Comparison of ENCODE assay signal across 12 mouse cellular contexts in the genomic region with DNA sequence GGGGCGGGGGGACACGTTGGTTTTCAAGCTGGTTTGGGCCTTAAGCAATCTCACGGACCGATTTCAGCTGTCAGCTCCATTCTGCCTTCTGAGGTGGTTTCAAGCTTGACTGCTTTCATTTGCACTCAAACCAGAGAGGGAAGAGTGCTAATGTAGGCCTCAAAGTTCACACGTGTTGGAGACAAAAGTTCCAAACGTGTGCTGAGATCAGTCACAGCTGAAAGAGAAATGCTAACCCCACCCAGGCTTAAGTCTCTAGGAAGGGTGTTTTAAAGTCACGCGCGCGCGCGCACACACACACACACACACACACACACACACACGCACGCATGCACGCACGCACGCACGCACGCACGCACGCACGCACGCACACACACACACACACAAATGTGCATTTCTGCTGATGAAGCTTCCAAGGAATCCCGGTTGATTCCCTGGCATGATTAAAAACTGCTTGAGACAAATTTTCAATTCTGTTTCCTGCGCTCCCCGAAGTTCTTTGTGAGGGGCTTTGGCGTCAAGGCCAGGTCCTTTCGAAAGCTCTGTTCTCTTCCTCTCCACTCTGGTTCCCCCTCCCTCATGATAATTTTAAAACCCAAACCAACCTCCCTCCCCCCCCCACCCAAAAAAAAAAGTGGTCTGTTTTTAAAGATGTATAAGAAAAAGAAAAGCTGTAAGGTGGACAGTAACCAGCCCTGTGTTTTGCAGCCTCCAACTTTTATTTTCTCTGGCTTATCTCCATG. TPM values are rescaled to one million over a fixed set of nuclear protein-coding genes. Genes with fewer than 3 reads are reported as not detected.
A peak's percentile ranks its signal among the peaks of the same experiment; 100 is the strongest.
DNase-seq lines count a peak whose midpoint lies in the region; ATAC-seq and TF ChIP-seq lines count a peak whose summit lies in the region.
"Had no signal": no experiment of that assay in that cellular context is flagged by ENCODE, and none has a peak within 500 bp of the region (broad histone marks: within the 10 kb centered on the region; RNA-seq: fewer than 3 reads in every experiment).

No protein-coding gene starts in this region.

- WGBS in heart, adult 2 months = 76% methylated on average over 28 of the region's 28 CpGs
- WGBS in bone marrow, adult 2 months = 77% methylated on average over 28 of the region's 28 CpGs

- H3K4me1 ChIP-seq in heart, adult 2 months (ENCODE audit: control insufficient read depth, insufficient read depth, low read length) = no peaks in the 10 kb centered on the region
- H3K4me1 ChIP-seq in bone marrow, adult 2 months (ENCODE audit: control insufficient read depth, insufficient read depth, low read length) = peaks cover 12% of the 10 kb centered on the region

- peak overlapping the region; percentile 47; the same call in 1 of the 2 replicates for H3K27ac ChIP-seq in heart, adult 2 months
- H3K27ac ChIP-seq in bone marrow, adult 2 months (ENCODE audit: control insufficient read depth, insufficient read depth, low read depth, low read length, poor library complexity) = peak overlapping the region; percentile 45
- H3K27ac ChIP-seq: embryonic facial prominence, embryonic 15.5 days; liver, embryonic 13.5 days had no signal

- TF ChIP-seq POLR2A in heart, adult 2 months (IDR thresholded peaks at IDR 0.05; ENCODE audit: insufficient read depth, low read depth, low read length) = no peak
- no peak for TF ChIP-seq POLR2A in bone marrow, adult 2 months (IDR thresholded peaks at IDR 0.05; ENCODE audit: borderline replicate concordance, control insufficient read depth, low read depth, low read length)

- no peaks in the 10 kb centered on the region for H3K79me2 ChIP-seq in heart, adult 2 months (replicated peaks; ENCODE audit: control insufficient read depth, insufficient read depth, low read length)

- TF ChIP-seq EP300 in heart, adult 2 months (IDR thresholded peaks at IDR 0.05; ENCODE audit: insufficient read depth, low read depth, low read length) = no peak

- H3K9ac ChIP-seq in heart, adult 2 months (ENCODE audit: low read depth, low read length) = no peak overlapping the region
- H3K9ac ChIP-seq: embryonic facial prominence, embryonic 15.5 days; liver, embryonic 13.5 days had no signal

- no peak for TF ChIP-seq CTCF in heart, adult 2 months (IDR thresholded peaks at IDR 0.05)
- no peak for TF ChIP-seq CTCF in bone marrow, adult 2 months (IDR thresholded peaks at IDR 0.05; ENCODE audit: control insufficient read depth, insufficient read depth, low read length)

- peak in 1 of 2 experiments; percentile 39 for DNase-seq in heart, adult 2 months
- DNase-seq in heart, postnatal 36 days = no peak
- peak; percentile 12 for DNase-seq in right cerebral cortex, adult 18-20 months
- DNase-seq in right cerebral cortex, postnatal 36 days (ENCODE audit: low spot score in 2 of 2) = no peak
- DNase-seq: liver, embryonic 13.5 days had no signal

- peaks cover 1% of the 10 kb centered on the region; the same call in 1 of the 2 replicates for H3K27me3 ChIP-seq in heart, adult 2 months (ENCODE audit: control insufficient read depth, insufficient read depth, low read length)

- H3K4me3 ChIP-seq in heart, adult 2 months = no peak overlapping the region; the same call in 1 of the 2 replicates
- no peak overlapping the region for H3K4me3 ChIP-seq in bone marrow, adult 2 months (replicated peaks; ENCODE audit: control insufficient read depth, low read depth, low read length)
- H3K4me3 ChIP-seq: embryonic facial prominence, embryonic 15.5 days; liver, embryonic 13.5 days had no signal

- intact Hi-C loops in heart, adult 2 months (cut with DNase I) = no loop called here
- intact Hi-C loops in heart, postnatal 36 days (cut with DNase I) = no loop called here

- H3K36me3 ChIP-seq in heart, adult 2 months (ENCODE audit: control insufficient read depth, insufficient read depth, low read length) = no peaks in the 10 kb centered on the region
- H3K36me3 ChIP-seq: embryonic facial prominence, embryonic 15.5 days; liver, embryonic 13.5 days had no signal

- peak; percentile 33 for ATAC-seq in neutrophil, adult 5-6 weeks (ENCODE audit: extremely low read depth, insufficient number of reproducible peaks, low FRiP score, poor library complexity, severe bottlenecking)
- no peak for ATAC-seq in inflammation-experienced regulatory T-cells, adult 6 months
- no peak for ATAC-seq in erythroblast, adult 5-6 weeks (replicated peaks; ENCODE audit: low FRiP score, poor library complexity, severe bottlenecking)

RNA-seq across cellular contexts. Expression of a gene that starts 23.8 kb away (rescaled TPM):
- total RNA-seq in heart, adult 2 months (2021) = 10 to 100 TPM; 31.2 to 36.0 TPM
- 39.9 and 51.6 TPM in 2 replicates for polyA plus RNA-seq in heart, adult 2 months (2012; rRNA removed)
- 10 to 100 TPM; 39.7 to 40.4 TPM for total RNA-seq in heart, postnatal 36 days (2021)
- polyA plus RNA-seq in bone marrow, adult 2 months (2011; ENCODE audit: insufficient read depth, insufficient read length, low replicate concordance, missing spikeins) = 32.5 and 41.1 TPM in 2 replicates
- 93.4 and 107 TPM in 2 replicates for total RNA-seq in neutrophil, adult 5-6 weeks (2017)
- 10 to 100 TPM; 44.5 to 50.8 (median 46.5) TPM for polyA plus RNA-seq in inflammation-experienced regulatory T-cells, adult 6 months (2017; shearing (Covaris generic))
- 126 and 156 TPM in 2 replicates for total RNA-seq in erythroblast, adult 5-6 weeks (2015; ENCODE audit: low replicate concordance)
- 132 and 164 TPM in 2 replicates for total RNA-seq in erythroblast, adult 5-6 weeks (2017; ENCODE audit: low replicate concordance)

RNA-seq across cellular contexts. Expression of a gene that starts 42.8 kb away (rescaled TPM):
- total RNA-seq in heart, adult 2 months (2021) = not detected
- not detected in 2 replicates for polyA plus RNA-seq in heart, adult 2 months (2012; rRNA removed)
- under 1 TPM in 1 of 2 experiments, not detected in 1; 0.47 TPM for total RNA-seq in heart, postnatal 36 days (2021)
- not detected in 2 replicates for polyA plus RNA-seq in bone marrow, adult 2 months (2011; ENCODE audit: insufficient read depth, insufficient read length, low replicate concordance, missing spikeins)
- 2.6 TPM in 1 of 2 replicates, not detected in the other for total RNA-seq in neutrophil, adult 5-6 weeks (2017)
- 1 to 10 TPM in 1 of 3 experiments, not detected in 2; 2.6 TPM for polyA plus RNA-seq in inflammation-experienced regulatory T-cells, adult 6 months (2017; shearing (Covaris generic))
- total RNA-seq in erythroblast, adult 5-6 weeks (2015; ENCODE audit: low replicate concordance) = 12.3 TPM in 1 of 2 replicates, not detected in the other
- total RNA-seq in erythroblast, adult 5-6 weeks (2017; ENCODE audit: low replicate concordance) = 7.8 TPM in 1 of 2 replicates, not detected in the other
- total RNA-seq: hematopoietic stem cell, adult 5-6 weeks; left cerebral cortex, adult 8-10 months had no signal
- polyA plus RNA-seq: embryonic facial prominence, embryonic 15.5 days; liver, embryonic 13.5 days had no signal

RNA-seq across cellular contexts. Expression of a gene that starts 57.2 kb away (rescaled TPM):
- total RNA-seq in heart, adult 2 months (2021) = 100 to 1,000 TPM in 1 of 2 experiments, 10 to 100 TPM in 1; 98.2 to 122 TPM
- 136 and 182 TPM in 2 replicates for polyA plus RNA-seq in heart, adult 2 months (2012; rRNA removed)
- total RNA-seq in heart, postnatal 36 days (2021) = 100 to 1,000 TPM; 113 to 116 TPM
- 24.1 and 25.9 TPM in 2 replicates for polyA plus RNA-seq in bone marrow, adult 2 months (2011; ENCODE audit: insufficient read depth, insufficient read length, low replicate concordance, missing spikeins)
- total RNA-seq in neutrophil, adult 5-6 weeks (2017) = 144 and 156 TPM in 2 replicates
- 100 to 1,000 TPM in 2 of 3 experiments, 10 to 100 TPM in 1; 95.7 to 124 (median 113) TPM for polyA plus RNA-seq in inflammation-experienced regulatory T-cells, adult 6 months (2017; shearing (Covaris generic))
- 43.9 and 52.3 TPM in 2 replicates for total RNA-seq in erythroblast, adult 5-6 weeks (2015; ENCODE audit: low replicate concordance)
- total RNA-seq in erythroblast, adult 5-6 weeks (2017; ENCODE audit: low replicate concordance) = 39.4 and 48.8 TPM in 2 replicates
